Mouse (Mus musculus): ENCODE data around the gene Olfr1418. TPM values are rescaled to one million over a fixed set of nuclear protein-coding genes. Genes with fewer than 3 reads are reported as not detected.

Gene Olfr1418
- polyA plus RNA-seq, 1 experiment: not detected

- Histone ChIP-seq H3K36me3 (ENCODE audit: control insufficient read depth, insufficient read depth) (no peaks in the 10 kb centered on the region), H3K27me3 (ENCODE audit: control insufficient read depth, insufficient read depth, insufficient read length) (no peaks in the 10 kb centered on the region), H3K79me2 (ENCODE audit: control insufficient read depth, insufficient read depth) (no peaks in the 10 kb centered on the region), H3ac (ENCODE audit: control insufficient read depth, insufficient read length) (no peak overlapping the region), H3K4me2 (ENCODE audit: low read depth) (no peak overlapping the region), H3K4me3 (no peak overlapping the region)
- no peak for TF ChIP-seq MYOG (IDR thresholded peaks at IDR 0.05; ENCODE audit: control insufficient read depth in 1 of 3, insufficient read depth in 1 of 3, insufficient read length in 2 of 3, low read depth in 2 of 3)
- no peak for TF ChIP-seq MAX (IDR thresholded peaks at IDR 0.05; ENCODE audit: low read depth)
- TF ChIP-seq MYOD1 (IDR thresholded peaks at IDR 0.05; ENCODE audit: control insufficient read depth in 1 of 3, insufficient read length in 2 of 3, low read depth in 2 of 3): no peak
- no peak for TF ChIP-seq CEBPB (IDR thresholded peaks at IDR 0.05; ENCODE audit: insufficient read depth, poor library complexity, severe bottlenecking)
- no peak for TF ChIP-seq REST (IDR thresholded peaks at IDR 0.05; ENCODE audit: insufficient read depth, insufficient read length)
- no peak for TF ChIP-seq SRF (IDR thresholded peaks at IDR 0.05; ENCODE audit: control insufficient read depth, insufficient read length, low read depth)
- TF ChIP-seq POLR2A (IDR thresholded peaks at IDR 0.05; ENCODE audit: insufficient read length, low read depth): no peak
- no peak for TF ChIP-seq POLR2AphosphoS2 (IDR thresholded peaks at IDR 0.05; ENCODE audit: insufficient read length, low read depth)
- TF ChIP-seq TCF12 (IDR thresholded peaks at IDR 0.05; ENCODE audit: insufficient read depth, poor library complexity, severe bottlenecking): no peak
- TF ChIP-seq USF1 (IDR thresholded peaks at IDR 0.05; ENCODE audit: low read depth): no peak
- no peak for TF ChIP-seq E2F4 (IDR thresholded peaks at IDR 0.05; ENCODE audit: insufficient read depth)
- TF ChIP-seq TCF3 (IDR thresholded peaks at IDR 0.05; ENCODE audit: insufficient read length, low read depth): no peak
Measured at GRCm38 (mm10) chr19:11856506-11856905, 4.4 kb downstream of the Olfr1418 start.

- H3K27me3 ChIP-seq (ENCODE audit: control insufficient read depth, insufficient read depth, insufficient read length): no peaks in the 10 kb centered on the region
- no peak overlapping the region for H3K4me2 ChIP-seq (ENCODE audit: low read depth)
- H3ac ChIP-seq (ENCODE audit: control insufficient read depth, insufficient read length): no peak overlapping the region
- no peaks in the 10 kb centered on the region for H3K79me2 ChIP-seq (ENCODE audit: control insufficient read depth, insufficient read depth)
- H3K4me3 ChIP-seq: no peak overlapping the region
- no peaks in the 10 kb centered on the region for H3K36me3 ChIP-seq (ENCODE audit: control insufficient read depth, insufficient read depth)
- TF ChIP-seq CEBPB (IDR thresholded peaks at IDR 0.05; ENCODE audit: insufficient read depth, poor library complexity, severe bottlenecking) (no peak), SRF (IDR thresholded peaks at IDR 0.05; ENCODE audit: control insufficient read depth, insufficient read length, low read depth) (no peak), POLR2A (IDR thresholded peaks at IDR 0.05; ENCODE audit: insufficient read length, low read depth) (no peak), POLR2AphosphoS2 (IDR thresholded peaks at IDR 0.05; ENCODE audit: insufficient read length, low read depth) (no peak), TCF12 (IDR thresholded peaks at IDR 0.05; ENCODE audit: insufficient read depth, poor library complexity, severe bottlenecking) (no peak), TCF3 (IDR thresholded peaks at IDR 0.05; ENCODE audit: insufficient read length, low read depth) (no peak), MYOD1 (IDR thresholded peaks at IDR 0.05; ENCODE audit: control insufficient read depth in 1 of 3, insufficient read length in 2 of 3, low read depth in 2 of 3) (no peak), MAX (IDR thresholded peaks at IDR 0.05; ENCODE audit: low read depth) (no peak), MYOG (IDR thresholded peaks at IDR 0.05; ENCODE audit: control insufficient read depth in 1 of 3, insufficient read depth in 1 of 3, insufficient read length in 2 of 3, low read depth in 2 of 3) (no peak), E2F4 (IDR thresholded peaks at IDR 0.05; ENCODE audit: insufficient read depth) (no peak), REST (IDR thresholded peaks at IDR 0.05; ENCODE audit: insufficient read depth, insufficient read length) (no peak), USF1 (IDR thresholded peaks at IDR 0.05; ENCODE audit: low read depth) (no peak)
Measured at GRCm38 (mm10) chr19:11854821-11855220, 6.0 kb downstream of the Olfr1418 start.

GRCm38 (mm10) chr19:11852652-11853051 is 8.2 kb downstream of the Olfr1418 start:
- no peak for TF ChIP-seq USF1 (IDR thresholded peaks at IDR 0.05; ENCODE audit: low read depth)
- TF ChIP-seq MYOD1 (IDR thresholded peaks at IDR 0.05; ENCODE audit: control insufficient read depth in 1 of 3, insufficient read length in 2 of 3, low read depth in 2 of 3): no peak
- TF ChIP-seq CEBPB (IDR thresholded peaks at IDR 0.05; ENCODE audit: insufficient read depth, poor library complexity, severe bottlenecking): no peak
- TF ChIP-seq TCF12 (IDR thresholded peaks at IDR 0.05; ENCODE audit: insufficient read depth, poor library complexity, severe bottlenecking): no peak
- H3K4me2 ChIP-seq (ENCODE audit: low read depth): no peak overlapping the region
- no peaks in the 10 kb centered on the region for H3K27me3 ChIP-seq (ENCODE audit: control insufficient read depth, insufficient read depth, insufficient read length)
- no peak overlapping the region for H3ac ChIP-seq (ENCODE audit: control insufficient read depth, insufficient read length)
- H3K4me3 ChIP-seq: no peak overlapping the region
- no peaks in the 10 kb centered on the region for H3K36me3 ChIP-seq (ENCODE audit: control insufficient read depth, insufficient read depth)
- H3K79me2 ChIP-seq (ENCODE audit: control insufficient read depth, insufficient read depth): no peaks in the 10 kb centered on the region

- no peak overlapping the region for H3ac ChIP-seq (ENCODE audit: control insufficient read depth, insufficient read length)
- H3K36me3 ChIP-seq (ENCODE audit: control insufficient read depth, insufficient read depth): no peaks in the 10 kb centered on the region
- H3K79me2 ChIP-seq (ENCODE audit: control insufficient read depth, insufficient read depth): no peaks in the 10 kb centered on the region
- H3K4me3 ChIP-seq: no peak overlapping the region
- TF ChIP-seq USF1 (IDR thresholded peaks at IDR 0.05; ENCODE audit: low read depth) (no peak), TCF12 (IDR thresholded peaks at IDR 0.05; ENCODE audit: insufficient read depth, poor library complexity, severe bottlenecking) (no peak)
- no peak overlapping the region for H3K4me2 ChIP-seq (ENCODE audit: low read depth)
- H3K27me3 ChIP-seq (ENCODE audit: control insufficient read depth, insufficient read depth, insufficient read length): no peaks in the 10 kb centered on the region
Measured at GRCm38 (mm10) chr19:11846333-11846732, 14.5 kb downstream of the Olfr1418 start.

GRCm38 (mm10) chr19:11839119-11839518 is 21.7 kb downstream of the Olfr1418 start, which contains the start of gene Olfr1417:
Gene Olfr1417 (minus strand): TSS chr19:11839219.
- no peak within 1 kb of the TSS for H3K4me3 ChIP-seq
- H3K36me3 ChIP-seq (ENCODE audit: control insufficient read depth, insufficient read depth): no peaks in the 10 kb centered on the region
- H3K4me2 ChIP-seq (ENCODE audit: low read depth): no peak within 1 kb of the TSS
- TF ChIP-seq TCF3 (IDR thresholded peaks at IDR 0.05; ENCODE audit: insufficient read length, low read depth) (no peak), E2F4 (IDR thresholded peaks at IDR 0.05; ENCODE audit: insufficient read depth) (no peak), SRF (IDR thresholded peaks at IDR 0.05; ENCODE audit: control insufficient read depth, insufficient read length, low read depth) (no peak), MYOD1 (IDR thresholded peaks at IDR 0.05; ENCODE audit: control insufficient read depth in 1 of 3, insufficient read length in 2 of 3, low read depth in 2 of 3) (no peak), POLR2A (IDR thresholded peaks at IDR 0.05; ENCODE audit: insufficient read length, low read depth) (no peak), MYOG (IDR thresholded peaks at IDR 0.05; ENCODE audit: control insufficient read depth in 1 of 3, insufficient read depth in 1 of 3, insufficient read length in 2 of 3, low read depth in 2 of 3) (no peak), USF1 (IDR thresholded peaks at IDR 0.05; ENCODE audit: low read depth) (no peak), CEBPB (IDR thresholded peaks at IDR 0.05; ENCODE audit: insufficient read depth, poor library complexity, severe bottlenecking) (no peak), REST (IDR thresholded peaks at IDR 0.05; ENCODE audit: insufficient read depth, insufficient read length) (no peak), POLR2AphosphoS2 (IDR thresholded peaks at IDR 0.05; ENCODE audit: insufficient read length, low read depth) (no peak), MAX (IDR thresholded peaks at IDR 0.05; ENCODE audit: low read depth) (no peak), TCF12 (IDR thresholded peaks at IDR 0.05; ENCODE audit: insufficient read depth, poor library complexity, severe bottlenecking) (no peak)
- H3K79me2 ChIP-seq (ENCODE audit: control insufficient read depth, insufficient read depth): no peaks in the 10 kb centered on the region
- no peak within 1 kb of the TSS for H3ac ChIP-seq (ENCODE audit: control insufficient read depth, insufficient read length)
- no peaks in the 10 kb centered on the region for H3K27me3 ChIP-seq (ENCODE audit: control insufficient read depth, insufficient read depth, insufficient read length)
